Mouse (Mus musculus) liver, postnatal 0 days (tissue): ENCODE results near the gene Hic1.

Experiments
- CTCF ChIP-seq: sonication (generic); IDR thresholded peaks from 2 replicates; pipeline ENCODE4 v1.5.1; 2016; ENCODE audit warnings: antibody characterized with exemption, low read depth
- EP300 ChIP-seq: IDR thresholded peaks from 2 replicates; pipeline ENCODE4 v1.6.1; 2016; ENCODE audit warnings: antibody characterized with exemption, low read depth, mild to moderate bottlenecking

- TF ChIP-seq CTCF = no peak
- TF ChIP-seq EP300 = no peak
Observed at GRCm38 (mm10) chr11:75133391-75133790, 35.9 kb downstream of the Hic1 start.
